Mouse (Mus musculus): Measurements from ENCODE around the gene Fgg.

- TF ChIP-seq CTCF (IDR thresholded peaks at IDR 0.05; ENCODE audit: low read depth) (no peak), EP300 (IDR thresholded peaks at IDR 0.05; ENCODE audit: low read depth) (no peak)
These were observed 22.8 kb downstream of the Fgg start for GRCm38 (mm10) chr3:83030331-83030730.

Data from liver, embryonic 14.5 days (tissue).